Mouse (Mus musculus): ENCODE measurements around the gene Tspan31.
"Not testable (repeated sequence)": the region's sequence is repeated elsewhere in the genome, so short reads cannot be mapped to it uniquely, and the experiment has no call there.

The Tspan31 gene

DNA sequence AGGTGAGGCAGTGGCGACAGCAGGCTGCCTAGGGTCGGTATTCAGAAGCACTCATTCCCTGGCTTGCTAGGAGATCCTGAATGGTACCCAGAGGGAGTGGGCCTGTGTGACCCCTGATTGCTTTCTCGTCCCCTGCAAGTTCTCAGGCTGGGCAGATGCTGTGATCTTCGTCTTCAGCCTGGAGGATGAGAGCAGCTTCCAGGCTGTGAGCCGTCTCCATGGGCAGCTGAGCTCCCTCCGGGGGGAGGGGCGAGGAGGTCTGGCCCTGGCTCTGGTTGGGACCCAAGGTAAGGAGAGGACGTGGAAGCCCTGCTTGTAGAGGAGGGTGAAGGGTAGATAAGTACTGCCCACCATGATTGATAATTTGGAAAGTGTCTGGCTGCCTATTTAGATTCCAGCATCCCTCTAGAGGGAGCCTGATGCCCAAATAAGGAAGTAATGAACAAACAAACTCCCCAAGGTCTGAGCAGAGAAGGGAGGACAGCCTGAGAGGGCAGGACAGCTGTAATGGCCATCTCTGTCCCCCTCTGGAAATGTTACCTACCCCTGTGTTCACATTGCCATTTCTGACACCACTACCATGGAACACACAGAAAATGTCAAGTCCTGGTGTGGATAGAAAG is 13.3 kb upstream of the Tspan31 start:
- no peak for DNase-seq (ENCODE audit: low spot score)

GRCm38 (mm10) chr10:127081996-127082620 is 12.0 kb upstream of the Tspan31 start:
- DNase-seq (ENCODE audit: low spot score) = peak; percentile 65

GRCm38 (mm10) chr10:127080901-127081780 is 11.1 kb upstream of the Tspan31 start:
- DNase-seq (ENCODE audit: low spot score) = peak; percentile 30

DNA sequence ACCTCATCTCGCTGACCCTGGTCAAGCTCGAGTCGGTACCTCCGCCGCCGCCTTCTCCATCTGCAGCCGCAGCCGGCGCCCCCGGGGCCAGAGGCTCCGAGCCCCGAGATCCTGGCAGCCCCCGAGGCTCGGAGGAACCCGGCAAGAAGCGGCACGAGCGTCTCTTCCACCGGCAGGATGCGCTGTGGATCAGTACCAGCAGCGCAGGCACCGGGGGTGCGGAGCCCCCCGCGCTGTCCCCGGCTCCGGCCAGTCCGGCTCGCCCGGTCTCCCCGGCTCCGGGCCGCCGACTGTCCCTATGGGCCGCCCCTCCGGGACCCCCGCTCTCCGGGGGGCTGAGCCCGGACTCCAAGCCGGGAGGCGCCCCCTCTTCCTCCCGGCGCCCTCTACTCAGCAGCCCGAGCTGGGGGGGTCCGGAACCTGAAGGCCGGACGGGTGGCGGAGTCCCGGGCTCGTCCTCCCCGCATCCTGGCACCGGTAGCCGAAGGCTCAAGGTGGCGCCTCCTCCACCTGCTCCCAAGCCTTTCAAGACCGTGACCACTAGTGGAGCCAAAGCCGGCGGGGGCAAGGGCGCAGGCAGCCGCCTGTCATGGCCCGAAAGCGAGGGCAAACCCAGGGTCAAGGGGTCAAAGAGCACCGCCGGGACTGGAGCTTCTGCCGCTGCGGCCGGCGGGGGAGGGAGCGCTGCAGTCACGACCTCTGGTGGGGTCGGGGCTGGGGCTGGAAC is 9.8 kb upstream of the Tspan31 start:
- DNase-seq (ENCODE audit: low spot score) = peak; percentile 46

DNA sequence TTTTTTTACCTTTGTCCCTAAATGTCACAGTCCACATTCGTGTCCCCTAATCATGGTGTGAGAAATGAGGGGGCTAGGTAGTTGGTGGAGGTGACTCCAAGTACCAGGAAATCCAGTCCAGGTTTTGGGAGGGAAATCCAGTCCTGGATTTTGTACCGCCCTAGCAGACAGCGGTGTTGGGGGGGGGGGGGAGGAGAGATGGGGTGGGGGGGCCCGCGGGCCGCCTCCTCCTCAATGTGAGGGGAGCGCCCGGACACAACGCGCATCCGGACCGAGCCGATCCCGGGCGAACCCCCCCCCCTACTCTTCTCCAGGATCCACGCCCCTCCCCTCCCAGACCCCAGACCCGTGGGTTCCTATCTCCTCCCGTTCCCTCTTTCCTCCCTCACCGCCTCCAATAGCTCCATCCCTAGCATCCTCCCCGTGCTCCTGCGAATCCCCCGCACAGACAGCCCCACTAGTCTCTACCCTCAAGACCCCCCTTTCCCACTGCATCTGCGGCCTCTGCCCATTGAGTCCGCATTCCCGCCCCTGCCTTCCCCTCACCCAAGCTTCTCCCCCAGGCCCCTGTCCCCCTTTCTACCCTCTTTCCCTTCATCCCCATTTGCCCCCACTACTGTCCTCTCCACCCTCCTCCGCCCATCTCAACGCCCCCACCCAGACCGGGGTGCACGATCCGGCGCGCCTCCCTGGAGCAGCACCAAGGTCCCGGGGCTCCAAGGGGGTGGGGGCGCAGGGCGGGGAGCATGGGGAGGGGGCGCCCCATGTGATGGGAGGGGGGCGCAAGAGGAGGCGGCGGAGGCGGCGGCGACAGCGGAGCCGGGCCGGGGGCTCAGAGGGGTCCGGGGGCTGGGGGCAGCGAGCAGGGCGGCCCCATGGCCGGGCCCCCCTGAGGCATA is 8.9 kb upstream of the Tspan31 start:
- peak; percentile 78 for DNase-seq (ENCODE audit: low spot score)

DNA sequence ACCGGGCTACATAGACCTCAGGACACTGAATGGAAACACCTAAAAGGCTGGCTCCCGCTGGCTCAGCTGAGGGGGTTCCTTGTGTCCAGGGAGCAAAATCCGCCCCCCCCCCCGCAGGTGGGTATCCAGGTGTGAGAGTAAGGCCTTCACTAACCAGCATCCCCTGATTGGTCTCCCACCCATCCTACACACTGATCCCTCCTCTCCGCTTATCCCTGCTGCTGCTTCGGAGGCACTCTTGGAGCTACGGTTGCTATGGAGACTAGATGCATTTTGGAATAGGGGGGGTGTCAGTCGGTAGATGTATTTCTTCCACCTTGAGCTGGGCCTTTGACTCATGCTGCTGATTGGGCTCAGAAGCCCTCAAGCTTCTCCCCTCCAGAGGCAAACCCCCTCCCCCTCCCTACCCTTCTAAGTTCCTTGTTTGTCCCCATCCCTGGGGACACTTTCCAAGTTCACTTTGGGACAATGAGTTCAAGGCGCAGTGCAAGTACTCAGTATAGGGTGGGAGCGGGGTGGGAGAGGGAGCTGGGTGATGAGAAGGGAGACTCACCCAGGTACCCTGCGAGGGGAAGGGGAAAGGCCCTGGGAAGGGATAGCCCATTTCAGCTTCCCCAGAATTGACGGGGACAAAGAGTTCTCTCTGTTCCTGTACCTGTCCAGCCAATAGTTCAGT is 8.1 kb upstream of the Tspan31 start:
- DNase-seq (ENCODE audit: low spot score) = no peak

DNA sequence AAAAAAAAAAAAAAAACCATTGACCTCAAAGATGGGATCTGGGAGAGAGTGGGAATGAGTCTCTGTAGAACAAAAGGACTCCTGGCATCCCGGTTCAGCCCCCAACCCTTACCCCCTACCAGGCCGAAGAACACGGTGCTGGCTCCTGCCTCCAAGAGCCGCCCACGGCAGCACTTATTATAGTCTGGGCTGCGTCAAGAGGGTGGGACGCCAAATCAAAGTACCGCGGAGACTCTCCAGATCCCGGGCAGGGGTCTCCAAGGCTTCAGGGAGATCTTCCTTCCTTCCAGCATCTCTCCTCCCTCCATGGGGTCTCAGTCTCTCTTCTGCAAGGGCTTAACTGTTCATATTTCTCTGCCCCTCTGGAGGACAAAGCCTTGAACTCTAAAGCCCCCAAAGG is 7.5 kb upstream of the Tspan31 start:
- no peak for DNase-seq (ENCODE audit: low spot score)

GRCm38 (mm10) chr10:127076082-127076481 is 6.0 kb upstream of the Tspan31 start:
- DNase-seq (ENCODE audit: low spot score) = no peak

DNA sequence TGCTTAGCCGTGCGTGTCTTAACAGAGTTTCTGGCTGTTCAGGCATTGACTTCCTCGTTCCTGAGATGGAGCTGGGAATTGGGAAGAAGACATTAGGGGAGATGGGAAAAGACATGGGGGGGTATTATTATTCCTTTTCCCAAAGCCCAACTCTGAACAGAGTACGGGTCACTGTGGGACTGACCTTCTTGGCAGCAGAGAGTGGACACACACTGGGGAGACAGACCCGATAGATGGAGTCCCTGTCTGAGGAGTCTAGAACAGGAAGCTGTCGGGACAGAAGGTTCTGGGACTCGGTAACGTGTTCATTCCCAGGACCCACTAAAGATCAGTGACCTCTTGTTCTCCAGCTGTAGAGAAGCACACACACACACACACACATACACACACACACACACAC is 5.6 kb upstream of the Tspan31 start:
- no peak for DNase-seq (ENCODE audit: low spot score)

DNA sequence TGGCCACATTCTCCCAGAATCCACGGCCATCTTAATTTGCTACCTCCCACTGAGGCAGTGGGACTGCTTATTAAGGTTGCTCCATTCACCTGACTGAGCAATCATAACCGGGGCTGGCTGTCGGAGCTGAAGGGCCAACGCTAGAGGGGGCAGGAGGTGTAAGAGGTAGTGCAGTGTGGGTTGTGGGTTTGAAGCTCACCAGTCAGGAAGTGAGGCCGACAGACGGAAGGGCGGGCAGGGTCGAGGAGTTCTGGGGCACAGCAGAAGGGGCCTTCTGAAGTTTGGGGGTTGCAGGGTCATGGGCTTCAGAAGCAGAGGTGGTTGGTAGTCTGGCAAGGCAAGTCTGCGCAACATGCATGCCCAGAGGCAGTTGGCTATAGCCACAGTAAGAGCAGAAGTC is 5.0 kb upstream of the Tspan31 start, which contains the start of gene Agap2:
Gene Agap2, plus strand, starts transcription at position 205 of the 400 bp plus-strand sequence.
- no peak for DNase-seq (ENCODE audit: low spot score)

DNA sequence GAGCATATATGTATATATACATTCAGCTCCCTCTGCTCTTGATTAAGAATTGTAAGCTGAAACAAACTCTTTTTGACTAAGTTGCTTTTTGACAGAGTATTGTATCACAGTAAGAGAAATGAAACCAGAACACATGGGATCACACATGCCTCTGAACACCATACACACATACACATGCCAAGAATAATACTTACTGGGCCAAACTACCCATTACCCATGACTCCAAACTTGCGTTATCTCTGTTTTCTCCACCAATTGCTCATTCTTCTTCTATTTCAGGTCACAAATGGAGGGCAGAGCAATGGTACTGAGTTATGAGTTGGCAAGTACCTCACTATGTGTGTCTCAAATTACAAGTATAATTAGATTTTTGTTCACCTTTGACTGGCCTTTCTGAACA is 3.9 kb upstream of the Tspan31 start:
- DNase-seq (ENCODE audit: low spot score) = no peak

- not testable (repeated sequence) for DNase-seq (ENCODE audit: low spot score)
These were observed 2.9 kb upstream of the Tspan31 start for GRCm38 (mm10) chr10:127072969-127073368.

DNA sequence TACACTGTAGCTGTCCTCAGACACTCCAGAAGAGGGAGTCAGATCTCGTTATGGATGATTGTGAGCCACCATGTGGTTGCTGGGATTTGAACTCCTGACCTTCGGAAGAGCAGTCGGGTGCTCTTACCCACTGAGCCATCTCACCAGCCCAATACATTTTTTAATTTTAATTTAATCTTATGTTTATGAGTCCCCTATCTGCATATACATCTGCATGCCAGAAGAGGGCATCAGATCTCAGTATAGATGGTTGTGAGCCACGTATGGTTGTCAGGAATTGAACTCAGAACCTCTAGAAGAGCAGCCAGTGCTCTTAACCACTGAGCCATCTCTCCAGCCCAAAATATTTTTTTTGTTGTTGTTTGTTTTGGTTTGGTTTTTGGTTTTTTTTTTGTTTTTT is 2.2 kb upstream of the Tspan31 start:
- not testable (repeated sequence) for DNase-seq (ENCODE audit: low spot score)

DNA sequence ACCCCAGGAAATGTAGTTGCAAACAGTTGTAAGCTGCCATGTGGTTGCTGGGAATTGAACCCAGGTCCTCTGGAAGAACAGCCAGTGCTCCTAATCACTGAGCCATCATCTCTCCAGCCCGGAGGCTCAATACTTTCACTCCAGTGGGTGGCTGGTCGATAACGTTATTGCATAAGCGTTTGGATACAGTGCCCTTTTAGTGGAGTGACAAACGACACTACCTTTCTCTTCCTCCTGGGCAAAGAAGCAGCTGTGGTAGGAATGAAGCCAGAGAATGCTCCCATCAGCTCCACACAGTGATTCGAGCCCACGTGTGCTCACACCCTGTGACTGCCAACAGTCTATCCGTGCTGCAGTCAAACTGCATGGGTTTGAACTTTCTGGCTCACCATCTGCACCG is 1.1 kb upstream of the Tspan31 start:
- no peak for DNase-seq (ENCODE audit: low spot score)

DNA sequence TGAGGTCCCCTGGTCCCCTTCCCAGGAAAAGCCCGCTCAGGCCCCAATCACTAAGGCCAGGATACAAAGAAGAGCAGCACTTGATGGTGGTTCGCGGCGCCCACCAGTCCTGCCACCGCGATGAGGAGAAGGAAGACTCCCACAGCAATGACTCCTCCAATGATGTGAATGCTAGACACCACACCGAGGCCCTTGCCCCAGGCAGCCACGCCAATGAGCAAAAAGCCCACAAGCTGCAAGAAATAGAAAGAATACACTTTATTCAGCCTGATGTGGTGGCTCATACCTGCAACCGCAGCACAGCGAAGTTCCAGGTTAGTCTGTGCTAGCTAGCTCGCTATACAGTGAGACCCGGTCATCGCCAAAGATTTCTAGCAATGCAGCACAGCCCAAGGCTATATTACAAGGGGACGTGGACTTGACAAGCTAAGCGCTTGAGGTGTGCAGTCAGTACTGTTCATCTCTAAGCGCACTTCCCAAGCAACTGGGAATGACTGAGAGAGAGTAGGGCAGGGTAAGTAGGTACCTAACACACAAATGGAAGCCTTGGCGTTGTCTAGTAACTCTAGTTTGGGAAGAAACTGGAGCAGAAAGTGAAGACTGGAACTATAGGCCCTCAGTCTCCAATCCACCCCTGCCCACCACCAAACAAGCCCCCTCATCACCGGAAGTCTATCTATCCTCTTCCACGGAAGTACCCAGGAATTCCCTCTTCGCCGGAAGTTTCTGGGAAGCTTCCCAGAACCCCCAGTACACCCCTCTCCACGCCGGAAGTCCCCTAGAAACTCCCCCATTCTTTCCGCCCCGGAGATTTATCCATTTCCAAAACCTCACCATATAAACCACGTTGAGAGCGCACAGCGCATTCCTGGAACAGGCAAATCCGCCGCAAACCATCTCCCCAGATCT is 529 bp downstream of the Tspan31 start:
- DNase-seq (ENCODE audit: low spot score) = peak; percentile 86

GRCm38 (mm10) chr10:127068360-127069038 is 1.6 kb downstream of the Tspan31 start:
- DNase-seq (ENCODE audit: low spot score) = peak; percentile 13

- no peak for DNase-seq (ENCODE audit: low spot score)
These were observed 3.5 kb downstream of the Tspan31 start for GRCm38 (mm10) chr10:127066519-127067018.

DNA sequence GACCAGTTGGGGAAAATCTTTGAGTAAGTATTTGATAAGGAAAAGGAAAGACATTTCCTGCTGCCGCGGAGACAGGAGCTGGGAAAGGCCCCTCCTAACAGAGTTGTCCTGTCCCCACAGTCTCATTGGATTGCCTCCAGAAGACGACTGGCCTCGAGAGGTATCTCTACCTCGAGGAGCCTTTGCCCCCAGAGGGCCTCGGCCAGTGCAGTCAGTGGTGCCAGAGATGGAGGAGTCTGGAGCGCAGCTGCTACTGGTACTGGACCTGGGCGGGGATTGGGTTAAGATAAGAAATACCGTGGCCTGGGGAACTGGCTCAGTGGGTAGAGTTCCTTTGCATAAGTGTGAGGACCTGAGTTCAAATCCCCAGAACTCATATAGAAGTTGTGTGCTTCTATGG is 4.1 kb downstream of the Tspan31 start:
- no peak for DNase-seq (ENCODE audit: low spot score)
